Mouse (Mus musculus) urinary bladder, adult 18-20 months (tissue): ENCODE measurements around the gene Shb.

Experiments used
- DNase-seq, 2 experiments: peaks; one replicate each; pipeline ENCODE4 v3.0.0; 2022; ENCODE audit warnings: low spot score in 2 of 2, mixed read lengths in 2 of 2

Shb gene

DNA sequence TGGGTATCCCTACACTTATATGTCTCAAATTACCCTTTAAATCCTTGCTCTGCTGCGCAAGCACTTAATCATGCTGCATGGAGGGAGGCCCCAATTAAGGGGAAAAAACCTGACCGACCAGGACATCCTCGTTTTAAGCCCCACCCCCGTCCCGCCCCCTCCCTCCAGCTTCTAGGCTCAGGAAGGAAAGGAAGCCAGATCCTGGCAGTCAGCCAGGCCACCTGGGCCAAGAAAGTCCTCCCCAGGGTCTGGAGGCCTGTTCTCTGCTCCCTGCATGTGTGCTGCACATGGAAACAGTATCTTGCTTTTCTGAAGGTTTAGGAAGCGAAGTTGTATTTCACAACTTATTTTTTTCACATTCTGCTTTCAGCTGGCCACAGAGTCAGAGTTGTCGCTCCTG is at the start of gene Shb:
TSS of gene Shb (minus strand) at position 96 of the 400 bp plus-strand sequence.
- peak in 1 of 2 experiments; percentile 56 for DNase-seq

DNA sequence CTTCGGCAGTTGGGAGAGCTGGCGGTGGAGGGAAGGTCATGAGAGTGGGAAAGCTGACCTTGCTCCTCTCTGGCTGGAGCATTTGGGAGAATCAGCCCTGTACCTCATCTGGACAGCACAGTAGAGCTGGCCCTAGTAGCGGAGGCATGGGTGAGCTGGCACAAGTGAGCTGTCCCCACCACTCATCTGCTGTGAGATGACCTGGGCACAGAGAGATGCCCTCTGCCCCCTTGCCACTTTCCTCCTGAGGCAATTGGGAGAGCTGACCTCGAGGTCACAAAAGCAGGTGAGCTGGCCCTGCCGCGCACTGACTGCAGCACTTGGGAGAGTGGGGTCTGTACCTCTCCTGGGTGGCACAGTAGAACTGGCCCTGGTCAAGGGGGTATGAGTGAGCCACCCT is 48.8 kb upstream of the Shb start:
- DNase-seq, result no peak

DNA sequence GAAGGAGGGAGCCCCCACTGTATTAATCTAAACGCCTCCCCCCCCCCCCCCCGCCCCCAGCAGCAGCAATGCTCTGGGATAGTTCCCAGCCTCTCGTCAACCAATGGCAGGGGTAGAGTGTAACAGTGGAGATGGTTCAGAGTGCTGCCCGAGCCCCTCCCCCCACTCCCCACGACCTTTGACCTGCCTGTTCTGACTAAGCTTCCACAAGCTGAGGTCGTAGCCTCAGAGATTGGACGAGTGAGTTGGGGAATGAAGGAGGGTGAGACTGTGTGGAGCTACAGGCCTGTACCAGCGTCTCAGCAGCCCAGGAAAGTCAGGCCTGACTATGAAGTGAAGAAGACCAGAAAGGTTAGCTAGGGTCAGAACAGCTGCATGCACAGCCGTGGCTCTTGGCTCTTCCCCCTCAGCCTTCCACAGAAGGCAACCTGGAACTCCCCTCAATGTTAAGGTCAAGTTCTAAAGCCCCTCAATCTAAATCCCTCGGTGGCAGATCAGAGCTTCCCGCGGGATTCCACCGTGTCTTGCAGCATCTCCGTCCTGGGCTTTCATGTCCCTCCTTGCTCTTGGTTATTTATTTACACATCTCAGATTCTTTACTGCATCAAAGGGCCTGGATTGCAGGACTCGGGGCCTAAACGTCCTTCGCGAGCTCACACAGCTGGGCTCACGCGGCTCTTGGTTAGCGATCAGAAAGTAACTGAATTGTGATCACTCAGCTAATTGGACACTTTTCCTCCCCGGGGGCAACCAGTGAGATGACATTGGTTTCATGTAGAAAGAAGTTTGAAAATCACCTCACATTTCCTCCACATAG is 46.5 kb upstream of the Shb start:
- DNase-seq, result no peak

DNA sequence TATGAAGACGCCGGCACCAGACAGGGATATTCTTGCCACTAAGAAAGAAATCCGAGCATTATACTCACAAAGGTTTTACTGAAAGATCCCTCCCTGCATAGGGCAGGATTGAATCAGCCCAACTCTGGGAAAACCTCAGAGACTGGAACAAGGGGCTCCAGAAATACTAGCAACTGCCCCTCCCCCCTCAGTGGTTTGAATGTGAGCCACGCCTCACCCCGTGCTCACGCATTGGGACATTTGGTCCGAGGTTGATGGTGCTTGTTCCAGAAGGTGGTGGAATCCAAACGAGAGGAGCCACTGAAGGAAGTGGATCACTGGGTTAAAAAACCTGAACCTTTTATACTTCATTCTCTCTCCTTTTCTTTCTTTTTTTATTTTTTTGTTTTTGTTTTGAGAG is 45.4 kb upstream of the Shb start:
- no peak for DNase-seq

DNA sequence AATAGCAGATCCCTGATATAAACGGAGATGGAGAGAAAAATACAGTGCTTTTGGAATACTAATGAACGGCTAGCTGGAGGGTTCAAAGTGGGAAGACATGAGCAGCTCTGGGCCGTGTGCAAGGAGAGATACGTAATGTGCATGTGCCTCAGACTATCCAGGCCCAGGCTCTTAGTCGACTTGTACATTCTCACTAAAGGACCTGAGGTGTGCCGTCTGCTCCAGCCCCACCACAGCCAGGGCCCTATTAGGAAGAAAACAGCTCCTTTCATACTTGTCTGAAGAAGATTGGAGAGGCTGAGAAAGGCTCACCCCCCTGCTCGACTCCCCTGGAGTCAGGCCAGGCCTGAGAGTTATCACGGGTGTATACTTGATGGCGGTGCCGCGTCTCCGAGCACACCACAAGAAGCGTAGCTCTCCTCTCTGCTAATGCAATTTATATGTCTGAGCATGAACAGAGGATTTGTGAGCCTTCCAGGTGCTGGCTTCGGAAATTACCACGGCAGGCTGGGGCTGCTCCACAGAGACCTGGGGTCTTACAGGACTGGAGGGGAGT is 42.4 kb upstream of the Shb start:
- no peak for DNase-seq

DNA sequence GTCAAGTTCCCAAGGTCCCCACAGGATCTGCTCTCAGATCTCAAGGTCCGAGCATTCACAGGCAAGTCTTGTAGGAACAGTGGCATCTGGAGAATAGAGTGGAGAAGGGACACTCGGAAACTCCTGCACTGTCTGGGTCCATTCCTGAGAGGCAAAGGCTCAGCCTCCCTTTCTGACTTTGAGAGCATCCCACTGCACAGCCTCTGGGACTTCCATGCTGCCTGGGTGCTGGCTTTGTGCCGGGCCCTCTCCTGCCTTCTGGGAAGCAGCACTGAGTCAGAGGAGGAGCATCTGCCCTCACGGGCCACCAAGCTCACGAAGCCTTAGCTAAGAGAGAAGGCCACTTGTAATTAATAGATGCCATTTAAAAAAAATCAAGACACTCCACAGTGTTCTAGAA is 37.3 kb upstream of the Shb start:
- DNase-seq, result no peak

DNA sequence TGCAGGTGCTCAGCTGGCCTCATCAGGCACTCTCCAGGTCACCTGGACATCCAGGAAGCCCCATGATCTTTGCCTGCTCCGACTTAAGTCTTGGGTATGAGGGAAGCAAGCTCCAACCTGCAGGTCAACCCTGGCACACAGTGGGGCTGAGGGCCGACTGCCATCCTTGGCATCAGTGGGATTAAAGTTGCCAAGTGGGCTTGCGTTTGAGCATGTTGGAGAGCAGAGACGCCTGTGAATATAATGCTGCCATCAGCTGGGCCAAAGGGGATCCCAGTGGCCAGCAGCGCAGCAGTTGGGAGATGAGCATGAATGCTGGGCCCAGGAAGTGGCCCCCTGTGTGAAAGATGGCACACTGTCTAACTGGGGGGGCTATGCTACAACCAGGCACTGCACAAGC is 25.9 kb upstream of the Shb start:
- no peak for DNase-seq

DNA sequence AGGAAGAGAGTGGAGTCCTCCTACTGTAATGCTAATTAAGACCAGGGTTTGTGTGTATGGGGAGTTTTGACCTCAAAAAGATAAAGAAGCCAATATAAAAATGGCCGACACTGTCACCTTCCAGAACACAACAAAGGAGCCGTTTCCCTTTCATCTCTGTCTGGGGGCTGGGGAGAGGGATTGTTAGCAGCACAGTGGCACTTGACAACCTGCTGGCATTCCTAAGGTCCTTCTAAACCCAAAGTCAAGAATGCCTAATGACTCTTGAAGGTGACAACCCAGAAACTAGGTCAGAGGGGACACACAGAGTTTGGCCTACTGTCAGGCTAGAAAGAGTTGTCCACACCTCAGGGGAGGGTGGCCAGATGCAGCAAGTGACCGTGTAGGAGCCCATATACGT is 20.3 kb upstream of the Shb start:
- DNase-seq, result no peak

DNA sequence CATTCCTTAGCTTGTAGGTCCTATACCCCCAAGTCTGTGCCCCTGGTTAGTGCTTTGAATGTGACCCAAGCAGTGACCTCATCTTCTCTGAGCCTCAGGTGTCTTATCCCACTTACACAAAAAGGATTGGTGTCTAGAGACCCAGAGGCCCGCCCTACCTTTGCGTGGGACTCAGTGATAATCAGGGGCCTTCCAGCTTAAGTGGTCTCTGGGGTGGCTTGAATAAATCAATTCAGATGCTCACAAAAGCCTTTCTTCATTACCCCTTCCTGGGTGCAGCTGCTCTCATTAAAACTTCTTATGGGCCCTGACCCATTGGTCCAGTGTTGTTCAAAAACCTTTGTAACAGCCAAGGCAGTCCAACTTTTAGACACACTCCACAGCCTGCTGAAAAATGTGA is 18.7 kb upstream of the Shb start:
- DNase-seq, result no peak

DNA sequence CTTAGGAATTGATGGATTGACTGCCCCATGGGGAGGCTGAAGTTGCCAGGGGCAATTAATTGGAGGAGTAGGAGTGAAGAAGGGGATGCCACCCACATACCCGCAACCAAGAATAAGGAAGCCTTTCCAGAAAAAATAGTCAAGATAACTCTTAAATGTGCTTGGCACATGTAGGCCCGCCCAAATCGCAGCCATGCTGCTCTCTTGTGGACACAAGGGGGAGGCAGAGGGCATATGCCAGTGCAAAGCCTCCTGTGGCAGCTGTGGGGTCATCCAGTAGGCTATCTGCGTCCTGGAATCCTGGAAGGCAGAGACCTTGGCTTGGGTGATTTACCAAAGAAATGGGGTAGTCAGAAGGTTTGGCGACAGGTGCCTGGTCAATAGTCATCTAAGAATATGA is 17.2 kb upstream of the Shb start:
- DNase-seq, result no peak

DNA sequence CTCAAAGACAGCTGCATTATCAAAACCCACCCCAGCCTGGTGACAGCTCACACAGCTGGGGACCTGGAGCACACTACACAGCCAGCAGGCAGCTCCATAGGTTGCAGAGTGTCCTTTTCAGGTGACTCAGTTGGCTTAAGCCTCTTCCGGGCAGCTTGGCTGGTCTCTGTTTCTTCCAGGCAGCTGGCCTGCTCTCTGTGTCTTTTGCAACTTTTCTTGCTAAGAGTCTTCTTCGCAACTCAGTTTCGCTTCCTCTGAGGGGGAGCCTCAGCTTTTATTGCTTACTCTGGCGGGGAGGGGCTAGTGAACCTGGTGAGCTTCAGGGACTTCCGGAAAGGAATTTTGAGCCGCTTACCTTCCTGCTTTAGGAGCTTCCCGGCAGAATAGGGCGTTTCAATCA is 13.6 kb upstream of the Shb start:
- no peak for DNase-seq

DNA sequence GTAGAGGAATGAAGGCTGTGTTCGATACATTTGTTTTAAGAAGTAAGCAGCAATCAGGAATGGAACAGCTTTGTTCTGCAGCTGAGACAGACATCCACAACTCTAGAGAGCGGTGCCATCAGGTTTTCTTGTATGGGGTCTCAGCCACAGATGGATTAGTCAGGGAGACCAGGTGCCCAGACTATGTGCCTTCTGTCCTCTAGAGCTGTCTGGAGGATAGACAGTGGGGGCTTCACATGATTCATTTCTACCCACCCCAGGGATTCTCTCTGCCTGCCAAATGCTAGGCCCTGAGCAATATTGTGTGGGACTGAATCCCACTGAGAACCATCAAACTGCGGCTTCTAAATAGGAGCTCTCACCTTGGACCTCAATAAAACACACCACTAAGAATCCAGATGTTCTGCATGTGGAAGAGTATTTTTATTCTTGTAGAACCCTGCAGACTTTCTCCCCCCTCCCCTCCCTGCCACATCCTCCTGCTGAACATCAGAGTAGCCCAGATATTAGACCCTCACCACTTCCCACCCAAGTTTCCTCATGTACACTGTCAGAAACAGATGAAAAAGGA is 11.3 kb upstream of the Shb start:
- no peak for DNase-seq

DNA sequence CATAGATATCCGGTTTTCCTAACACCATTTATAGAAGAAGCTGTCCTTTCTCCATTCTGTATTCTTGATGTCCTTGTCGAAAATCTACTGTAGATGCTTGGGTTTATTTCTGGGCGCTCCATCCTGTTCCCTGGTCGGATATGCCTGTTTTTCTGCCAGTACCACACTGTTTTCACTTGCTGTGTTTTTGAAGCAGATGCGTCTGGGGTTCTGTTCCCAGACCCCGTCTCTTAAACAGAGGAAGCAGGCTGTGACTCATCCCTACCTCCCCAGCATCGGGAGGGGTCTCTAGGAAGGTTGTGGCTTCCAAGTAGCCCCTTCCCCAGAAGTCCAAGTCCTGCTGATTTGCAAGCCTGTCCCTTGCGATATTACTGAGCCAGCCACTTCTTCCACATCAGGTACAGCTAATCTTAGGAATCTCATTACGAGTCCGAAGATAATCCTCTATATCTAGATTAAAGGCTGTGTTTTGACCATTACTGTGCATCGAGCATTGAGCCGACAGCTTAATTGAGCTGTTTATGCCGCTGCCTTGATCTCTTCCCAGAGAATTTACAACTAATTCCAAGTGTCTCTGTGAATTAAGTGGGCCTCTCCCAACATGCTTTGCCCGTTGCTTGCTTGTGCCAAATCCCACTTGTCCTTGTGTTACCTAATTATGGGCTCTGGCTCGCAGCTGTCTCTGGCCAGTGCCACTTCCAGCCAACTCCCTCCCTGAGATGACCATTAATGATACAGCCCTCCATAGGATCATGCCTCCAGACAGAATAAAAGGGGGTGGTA is 8.1 kb upstream of the Shb start:
- DNase-seq, result no peak

DNA sequence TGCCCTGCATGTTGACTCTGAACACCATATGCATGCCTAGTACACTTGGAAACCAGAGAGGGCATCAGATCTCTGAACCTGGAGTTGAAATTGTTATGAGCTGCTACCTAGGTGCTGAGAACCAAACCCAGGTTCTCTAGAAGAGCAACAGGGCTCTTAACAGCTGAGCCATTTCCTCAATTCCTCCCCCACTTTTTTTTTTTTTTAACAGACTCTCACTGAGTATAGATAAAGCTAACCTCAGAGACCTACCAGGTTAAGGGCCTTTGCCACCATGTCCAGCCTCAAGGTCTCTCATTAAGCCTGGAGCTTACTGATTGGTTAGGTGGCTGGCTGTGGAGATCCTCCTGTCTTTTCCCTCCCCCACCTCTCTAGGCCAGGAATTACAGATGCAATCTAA is 6.9 kb upstream of the Shb start:
- DNase-seq, result no peak

DNA sequence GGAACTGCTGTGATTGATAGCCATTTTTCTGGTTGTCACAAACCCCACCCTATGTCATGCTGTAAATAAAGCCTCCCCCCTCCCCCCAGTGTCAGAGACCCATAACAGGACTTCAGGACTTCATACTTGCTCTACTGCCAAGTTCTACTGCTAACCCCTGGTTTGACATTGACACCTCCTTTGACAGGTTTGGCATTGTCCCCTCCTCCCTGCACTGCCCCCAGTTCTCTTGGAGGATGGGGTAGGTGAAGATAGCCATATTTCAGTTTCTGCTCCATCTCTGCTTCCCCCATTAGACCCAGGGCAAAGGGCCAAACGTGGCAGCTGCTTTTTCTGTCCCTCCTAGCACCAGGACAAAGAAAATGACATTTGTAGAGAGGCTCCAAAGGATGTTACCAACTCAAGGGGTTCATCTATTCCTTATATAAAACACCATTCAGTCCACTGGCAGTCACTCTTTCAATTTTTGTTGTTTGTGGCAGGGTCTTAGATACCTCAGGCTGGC is 1.2 kb upstream of the Shb start:
- DNase-seq, result no peak

DNA sequence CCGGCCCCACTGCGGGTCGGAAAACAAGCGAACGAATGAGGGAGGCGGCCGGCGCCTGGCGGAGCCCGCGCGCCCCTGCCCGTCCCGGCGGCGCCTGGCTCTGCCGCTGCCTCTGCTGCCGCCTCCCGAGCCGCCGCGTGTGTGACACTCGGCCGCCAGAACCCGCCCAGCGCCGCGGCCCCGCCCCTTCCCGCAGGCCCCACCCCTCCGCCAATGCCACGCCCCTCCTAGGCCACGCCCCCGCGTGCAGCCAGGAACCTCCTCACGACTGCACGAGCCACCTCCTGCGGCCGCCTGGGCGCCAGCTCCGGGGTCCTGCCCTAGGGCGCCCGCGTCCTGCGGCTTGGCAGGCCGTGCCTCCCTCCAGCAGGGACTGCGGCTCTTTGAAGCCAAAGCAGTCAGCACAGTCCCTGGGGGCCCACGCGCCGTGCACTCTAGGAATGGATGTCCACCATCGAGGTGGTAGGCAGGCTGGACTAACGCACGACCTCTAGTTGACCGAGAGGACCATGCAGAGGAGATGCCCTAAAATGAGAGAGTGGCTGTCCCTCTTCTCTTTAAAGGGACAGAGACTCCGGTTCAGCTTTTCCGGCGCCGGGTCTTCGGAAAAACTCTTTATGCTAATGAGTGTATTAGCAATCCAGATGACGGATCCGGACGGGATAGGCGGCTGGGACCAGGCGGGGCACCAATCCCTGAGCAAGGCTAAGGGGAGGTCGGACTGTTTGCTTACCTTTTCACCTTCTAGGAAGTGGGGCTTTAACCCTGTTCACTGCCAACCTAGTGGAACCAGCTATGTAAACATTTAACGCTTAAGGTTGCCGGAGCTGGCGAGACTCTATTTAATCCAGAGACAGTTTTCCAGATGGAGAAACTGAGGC is 1.4 kb downstream of the Shb start:
- peak; percentile 89 for DNase-seq

DNA sequence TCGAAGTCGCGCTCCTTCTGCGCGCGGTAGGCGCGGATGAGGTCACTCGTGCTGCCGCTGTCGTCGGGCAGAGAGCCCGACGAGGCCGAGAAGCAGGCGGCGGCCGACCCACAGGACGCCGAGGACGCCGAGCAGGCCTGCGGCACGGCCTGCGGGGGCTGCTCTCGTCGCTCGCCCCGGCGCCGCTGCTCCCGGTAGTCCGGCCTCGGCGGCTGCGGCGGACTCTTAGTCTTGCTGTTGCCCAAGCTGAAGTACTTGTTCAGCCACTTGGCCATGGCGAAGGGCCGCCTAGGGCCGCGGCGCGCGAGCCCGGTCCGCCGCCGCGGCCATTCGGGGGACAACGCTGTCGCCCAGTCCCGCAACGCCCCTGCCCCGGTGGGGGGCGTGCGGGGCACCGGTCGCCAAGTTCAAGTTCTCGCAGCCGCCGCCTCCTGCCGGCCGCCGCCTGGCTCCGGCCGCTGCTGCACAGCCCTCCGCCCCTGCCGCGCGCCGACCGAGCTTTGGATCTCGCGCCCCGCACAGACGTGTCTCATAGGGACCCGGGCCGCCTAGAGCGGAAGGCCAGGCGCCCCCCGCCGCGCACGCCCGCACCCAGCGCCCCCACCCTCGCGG is 2.2 kb downstream of the Shb start:
- peak; percentile 35 to 54 for DNase-seq

DNA sequence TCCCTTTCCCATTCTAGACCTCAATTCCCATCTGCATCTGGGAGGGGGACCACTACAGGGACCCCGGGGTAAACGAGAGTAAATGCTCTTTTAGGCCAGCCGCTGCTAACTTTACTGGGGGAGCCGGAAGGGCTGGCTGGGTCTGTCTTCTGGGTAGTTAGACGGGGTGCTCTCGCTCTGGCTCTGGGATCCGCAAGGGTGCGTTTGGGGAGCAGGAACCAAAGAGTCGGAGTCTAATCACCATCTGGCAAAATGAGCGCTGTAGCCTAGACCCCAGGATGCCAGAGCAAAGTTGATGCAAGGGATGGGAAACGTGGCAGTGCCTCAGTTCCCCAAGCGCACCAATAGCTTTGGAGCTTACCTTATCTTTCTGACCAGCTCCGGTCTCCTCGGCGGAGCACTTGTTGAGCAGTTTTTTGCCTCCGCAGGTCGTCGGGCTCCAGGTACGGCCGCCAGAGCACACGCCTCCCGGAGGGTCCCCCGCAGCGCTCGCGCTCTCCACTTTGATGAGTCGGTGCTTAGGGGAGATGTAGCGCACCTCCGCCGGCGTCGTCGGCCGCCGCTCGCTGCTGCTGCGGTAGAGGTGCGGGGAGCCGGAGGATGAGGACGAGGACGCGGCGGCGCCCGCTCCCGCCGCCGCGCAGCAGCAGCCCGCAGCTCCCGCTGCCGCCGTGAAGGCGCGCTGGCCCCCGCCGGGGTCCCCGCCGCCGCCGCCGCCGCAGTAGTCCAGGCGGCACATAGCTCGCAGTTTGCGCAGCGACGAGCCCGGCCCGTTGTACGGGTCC is 2.9 kb downstream of the Shb start:
- no peak for DNase-seq

DNA sequence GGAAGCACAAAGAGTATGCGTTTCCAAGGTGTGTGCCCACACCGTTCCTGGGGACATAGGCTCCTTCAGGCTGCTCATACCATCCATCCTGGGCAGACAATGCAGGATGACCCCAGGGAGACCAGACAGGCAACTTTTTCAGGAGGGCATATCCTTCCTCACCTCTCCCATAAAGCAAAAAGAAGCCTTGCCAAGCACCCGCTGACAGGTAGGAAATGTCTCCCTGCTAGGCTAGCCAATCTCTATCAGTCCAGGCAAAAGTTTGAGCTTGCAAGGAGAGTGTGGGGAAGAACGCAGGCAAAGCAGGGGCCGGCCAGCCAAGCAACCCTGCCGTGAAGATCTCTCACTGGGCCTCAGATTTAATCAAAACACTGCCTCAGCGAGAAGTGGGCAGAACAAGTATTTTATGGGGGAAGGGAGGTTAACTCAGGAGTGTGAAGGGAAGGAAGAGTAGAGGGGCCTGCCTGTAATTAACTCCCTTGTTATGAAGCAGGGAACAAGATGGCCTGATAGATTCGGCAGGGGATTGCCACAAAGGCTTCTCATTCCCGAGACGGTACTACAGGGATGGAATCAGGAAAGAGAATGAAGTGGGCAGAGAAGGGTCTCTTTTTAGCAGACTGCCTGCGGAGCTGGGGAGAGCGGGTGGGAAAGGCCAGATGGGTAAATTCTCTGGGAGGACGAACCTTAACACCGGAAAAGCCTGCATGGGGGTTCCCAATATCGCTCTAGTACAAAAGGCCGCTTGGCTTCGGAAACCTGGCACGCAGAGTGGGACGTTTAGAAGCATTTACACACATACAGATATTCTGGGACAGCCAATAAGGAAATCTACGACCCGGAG is 3.7 kb downstream of the Shb start:
- no peak for DNase-seq
